Mouse (Mus musculus) naive thymus-derived CD4-positive, alpha-beta T cell, adult 2 months (primary cell): ENCODE results near the gene Mapk8ip1.
"Not testable (repeated sequence)": the region's sequence is repeated elsewhere in the genome, so short reads cannot be mapped to it uniquely, and the experiment has no call there.

Source experiments
- DNase-seq: peaks from one replicate; pipeline ENCODE4 v3.0.0-alpha.2; 2011; ENCODE audit warnings: low read depth

Mapk8ip1 gene

GRCm38 (mm10) chr2:92424462-92425308 lies 23.6 kb upstream of the Mapk8ip1 start:
- DNase-seq = no peak

- no peak for DNase-seq
Observed at GRCm38 (mm10) chr2:92423702-92424461, 22.8 kb upstream of the Mapk8ip1 start.

DNA sequence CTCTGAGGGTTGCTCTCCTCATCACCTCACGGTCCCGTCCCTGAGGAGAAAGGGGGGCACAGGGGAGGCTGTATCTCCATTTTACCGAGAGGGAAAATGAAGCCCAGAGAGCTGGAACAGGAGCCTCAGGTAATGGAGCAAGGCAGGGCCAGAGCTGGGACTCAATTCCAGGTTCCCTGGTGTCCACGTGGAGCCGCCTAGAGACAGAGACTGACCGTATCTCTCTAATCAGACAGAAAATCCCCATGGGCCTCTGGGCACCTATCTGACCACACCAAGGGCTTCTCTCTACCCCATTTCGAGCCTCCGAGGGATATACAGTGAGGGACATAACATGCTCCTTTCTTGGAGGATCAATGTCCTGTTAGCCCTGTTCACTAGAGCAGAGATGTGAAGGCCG lies 22.1 kb upstream of the Mapk8ip1 start:
- DNase-seq = no peak

GRCm38 (mm10) chr2:92422388-92423135 lies 21.5 kb upstream of the Mapk8ip1 start:
- DNase-seq = no peak

- DNase-seq = no peak
Observed at GRCm38 (mm10) chr2:92421723-92422387, 20.8 kb upstream of the Mapk8ip1 start.

- no peak for DNase-seq
Observed at GRCm38 (mm10) chr2:92411705-92412104, 10.6 kb upstream of the Mapk8ip1 start.

GRCm38 (mm10) chr2:92408309-92409045 lies 7.4 kb upstream of the Mapk8ip1 start:
- DNase-seq = no peak

GRCm38 (mm10) chr2:92405687-92406086 lies 4.6 kb upstream of the Mapk8ip1 start:
- no peak for DNase-seq

DNA sequence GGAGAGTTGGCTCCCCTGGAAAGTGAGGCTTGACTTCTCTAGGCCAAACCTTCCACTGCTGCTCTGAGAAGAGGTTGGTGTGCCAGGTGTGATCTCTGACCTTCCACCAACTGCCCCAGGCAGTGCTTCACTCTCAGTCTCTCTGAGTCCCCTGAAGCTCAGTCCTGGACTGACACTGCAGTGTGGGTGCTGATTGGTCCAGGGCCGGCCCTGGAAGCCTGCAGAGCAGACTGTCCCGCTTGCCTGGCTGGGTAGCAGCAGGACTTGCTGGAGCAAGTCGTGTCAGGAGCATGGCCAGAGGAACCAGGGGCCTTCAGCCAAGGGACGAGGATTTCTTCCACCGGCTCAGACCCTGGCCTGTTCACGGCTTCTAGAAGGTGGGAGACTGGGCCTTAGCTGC lies 3.7 kb upstream of the Mapk8ip1 start:
- DNase-seq = no peak

- DNase-seq = no peak
Observed at GRCm38 (mm10) chr2:92403776-92404319, 2.8 kb upstream of the Mapk8ip1 start.

- DNase-seq = no peak
Observed at GRCm38 (mm10) chr2:92402591-92403326, 1.7 kb upstream of the Mapk8ip1 start.

- no peak for DNase-seq
Observed at GRCm38 (mm10) chr2:92400682-92401081, 381 bp downstream of the Mapk8ip1 start.

DNA sequence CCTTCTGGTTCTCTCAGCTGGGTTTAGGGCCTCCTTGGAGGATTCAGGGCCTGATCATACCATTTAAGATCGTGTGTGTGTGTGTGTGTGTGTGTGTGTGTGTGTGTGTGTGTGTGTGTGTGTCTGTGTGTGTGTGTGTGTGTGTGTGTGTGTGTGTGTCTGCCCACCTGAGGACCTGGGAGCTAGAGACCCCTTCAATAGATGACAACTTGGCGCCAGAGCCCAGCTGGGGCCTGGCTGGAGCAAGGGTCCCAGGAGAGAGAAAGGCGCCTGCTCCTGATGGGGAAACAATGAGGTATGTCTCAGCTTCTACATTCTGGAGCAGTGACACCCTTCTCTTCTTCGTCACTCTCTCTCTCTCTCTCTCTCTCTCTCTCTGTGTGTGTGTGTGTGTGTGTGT lies 1.2 kb downstream of the Mapk8ip1 start:
- not testable (repeated sequence) for DNase-seq

DNA sequence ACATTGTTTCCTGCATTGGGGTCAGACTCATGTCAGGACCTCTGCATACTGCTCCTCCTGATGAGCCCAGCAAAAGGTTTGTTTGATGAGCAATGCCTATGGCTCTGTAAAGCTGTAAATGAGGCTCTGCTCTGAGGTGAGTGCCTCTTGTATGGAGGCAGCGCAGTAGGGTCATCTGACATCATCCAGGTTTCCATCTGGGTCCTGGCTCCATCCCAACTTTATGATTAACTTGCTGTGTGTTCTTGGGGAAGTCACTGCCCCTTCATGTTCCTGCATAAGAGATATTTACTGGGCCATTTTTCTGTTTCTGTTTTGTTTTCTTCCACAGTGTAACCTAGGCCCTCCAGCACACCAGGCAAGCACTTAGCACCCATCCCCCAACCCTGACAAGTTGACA lies 3.6 kb downstream of the Mapk8ip1 start:
- no peak for DNase-seq

- no peak for DNase-seq
Observed at GRCm38 (mm10) chr2:92395535-92395934, 5.5 kb downstream of the Mapk8ip1 start.

GRCm38 (mm10) chr2:92392318-92393264 lies 8.5 kb downstream of the Mapk8ip1 start:
- no peak for DNase-seq

DNA sequence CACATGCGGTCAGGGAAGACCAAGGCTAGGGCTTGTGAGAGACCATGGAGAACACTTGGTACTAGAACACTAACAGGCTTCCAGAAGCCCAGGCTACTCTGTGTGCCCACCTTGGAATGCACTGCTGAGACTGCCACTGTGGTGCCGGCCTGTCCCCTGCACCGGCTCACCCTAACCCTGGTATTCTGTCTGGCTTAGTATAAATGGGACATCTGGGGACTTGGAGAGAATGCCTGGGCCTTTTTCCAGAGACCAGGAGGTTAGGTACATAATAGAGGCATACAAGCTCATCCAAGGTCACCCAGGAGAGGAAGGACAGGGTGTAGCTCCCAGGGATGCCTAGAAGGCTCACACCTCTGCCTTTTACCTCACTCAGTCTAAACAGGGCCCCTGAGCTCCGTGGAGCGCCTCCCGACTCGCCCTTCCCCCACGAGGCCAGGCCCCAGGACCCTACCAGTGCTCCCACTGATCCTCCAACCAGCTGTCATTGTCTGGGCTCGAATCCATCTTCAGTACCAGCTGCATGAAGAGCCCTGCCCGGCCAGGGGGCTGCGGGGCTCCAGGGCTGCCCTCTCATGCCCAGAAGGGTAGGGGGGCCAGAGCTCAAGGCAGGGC lies 9.3 kb downstream of the Mapk8ip1 start:
- no peak for DNase-seq

DNA sequence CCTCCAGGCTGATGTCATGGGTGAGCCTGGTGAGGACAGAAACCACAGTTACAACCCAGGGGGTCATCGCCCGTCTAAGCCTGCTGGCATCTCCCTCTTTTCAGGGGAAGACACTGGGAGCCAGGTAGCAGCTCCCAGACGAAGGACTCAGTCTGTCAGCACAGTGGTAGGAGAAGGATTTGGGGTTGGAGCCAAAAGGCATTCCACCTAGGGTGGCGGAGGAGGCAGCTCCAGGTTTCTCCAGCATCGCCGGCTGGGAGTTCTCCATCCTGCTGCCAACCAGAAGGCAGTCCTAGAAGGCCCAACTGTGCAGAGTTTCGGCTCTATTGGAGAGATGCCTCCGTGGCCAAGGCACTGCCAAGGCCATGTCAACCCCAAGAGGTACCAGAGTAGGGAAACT lies 9.9 kb downstream of the Mapk8ip1 start:
- no peak for DNase-seq
